Mouse (Mus musculus): ENCODE data around the gene Teddm1a.

- TF ChIP-seq CTCF (IDR thresholded peaks at IDR 0.05) (no peak), EP300 (IDR thresholded peaks at IDR 0.05) (no peak)
These were observed 22.3 kb downstream of the Teddm1a start for GRCm38 (mm10) chr1:153913869-153914268.

Data from lung, postnatal 0 days (tissue).